Mouse (Mus musculus) heart, postnatal 0 days (tissue): Measurements from ENCODE around the gene Hddc3. TPM values are rescaled to one million over a fixed set of nuclear protein-coding genes. Genes with fewer than 3 reads are reported as not detected.

Experiments used
- ATAC-seq: fragments of 200-750 bp; cut with Nextera tagmentation; 2 replicates; pipeline ENCODE4 v1.8.0; 2017; ENCODE audit warnings: low read depth, moderate number of reproducible peaks, moderate library complexity; ENCODE audit not compliant: insufficient read depth
- DNase-seq: peaks from one replicate; pipeline ENCODE4 v3.0.0-alpha.2; 2016; ENCODE audit warnings: low spot score
- H3K27ac ChIP-seq: fragments of 300-500 bp; sonication (generic); 2 replicates; pipeline ENCODE4 v1.5.1; 2014; ENCODE audit warnings: low read depth, mild to moderate bottlenecking
- H3K27me3 ChIP-seq: fragments of 300-500 bp; sonication (generic); 2 replicates; pipeline ENCODE4 v1.6.1; 2014; ENCODE audit warnings: low read length, mixed read lengths; ENCODE audit not compliant: control insufficient read depth, insufficient read depth
- H3K36me3 ChIP-seq: fragments of 300-500 bp; sonication (generic); replicated peaks from 2 replicates; pipeline ENCODE4 v1.6.1; 2014; ENCODE audit warnings: low read length, mixed read lengths; ENCODE audit not compliant: control insufficient read depth, insufficient read depth
- H3K4me1 ChIP-seq: fragments of 300-500 bp; sonication (generic); 2 replicates; pipeline ENCODE4 v1.6.1; 2014; ENCODE audit warnings: antibody characterized with exemption; ENCODE audit not compliant: control insufficient read depth, insufficient read depth
- H3K4me2 ChIP-seq: fragments of 300-500 bp; sonication (generic); 2 replicates; pipeline ENCODE4 v1.6.1; 2014; ENCODE audit warnings: low read depth, mild to moderate bottlenecking, low read length, moderate library complexity
- H3K4me3 ChIP-seq: fragments of 300-500 bp; sonication (generic); 2 replicates; pipeline ENCODE4 v1.5.1; 2014; ENCODE audit warnings: low read depth, low read length
- H3K9ac ChIP-seq: fragments of 300-500 bp; sonication (generic); replicated peaks from 2 replicates; pipeline ENCODE4 v1.6.1; 2014; ENCODE audit warnings: low read depth, low read length, mixed read lengths
- H3K9me3 ChIP-seq: fragments of 300-500 bp; sonication (generic); replicated peaks from 2 replicates; pipeline ENCODE4 v1.6.1; 2016; ENCODE audit warnings: low read length; ENCODE audit not compliant: control insufficient read depth
- CTCF ChIP-seq: IDR thresholded peaks from 2 replicates; pipeline ENCODE4 v1.5.1; 2016; ENCODE audit warnings: antibody characterized with exemption, control low read depth, low read depth
- EP300 ChIP-seq: IDR thresholded peaks from 2 replicates; pipeline ENCODE4 v1.6.1; 2016; ENCODE audit warnings: antibody characterized with exemption, low read depth
- WGBS: fragments of 180-500 bp; shearing (Covaris S2); extraction: QIAGEN DNeasy Blood & Tissue Kit; methylation state at CpG from one replicate; pipeline ENCODE4 v1.1.7; 2014; 5-methylcytosine and 5-hydroxymethylcytosine counted together
- polyA plus RNA-seq: library from polyadenylated mRNA; unstranded; fragments of >200 nt; fragmentation: Nextera tagmentation; extraction: Ambion mirVana; gene quantifications from 2 replicates; pipeline ENCODE4 v1.2.1, GENCODE M21; 2015
- total RNA-seq: library from RNA; depleted of rRNA; stranded (reverse); fragments of >200 nt; gene quantifications from 2 replicates; pipeline ENCODE4 v1.2.3, GENCODE M21; 2014; ENCODE audit warnings: low replicate concordance

The Hddc3 gene
- total and polyA plus RNA-seq, 2 experiments from 2014 or later = 14.5 to 19.8 TPM

DNA sequence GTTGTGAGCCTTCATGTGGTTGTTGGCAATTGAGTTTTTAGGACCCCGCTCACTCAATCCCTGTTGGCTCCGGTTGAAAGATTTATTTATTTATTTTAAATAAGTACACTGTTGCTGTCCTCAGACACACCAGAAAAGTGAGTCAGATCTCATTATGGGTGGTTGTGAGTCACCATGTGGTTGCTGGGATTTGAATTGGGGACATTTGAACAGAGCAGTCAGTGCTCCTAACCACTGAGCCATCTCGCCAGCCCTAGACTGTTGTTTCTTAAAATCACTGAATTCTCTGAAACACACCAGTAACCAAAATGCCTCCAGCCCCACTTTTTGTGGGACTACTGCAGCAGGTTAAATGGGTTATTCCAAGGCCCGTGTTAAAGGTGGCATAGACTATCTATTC lies 44.1 kb upstream of the Hddc3 start:
- H3K4me2 ChIP-seq = no peak overlapping the region
- peaks cover 27% of the 10 kb centered on the region for H3K36me3 ChIP-seq
- H3K4me1 ChIP-seq = no peaks in the 10 kb centered on the region; the same call in 1 of the 2 replicates
- no peaks in the 10 kb centered on the region for H3K27me3 ChIP-seq
- H3K9ac ChIP-seq = no peak overlapping the region
- no peak overlapping the region for H3K4me3 ChIP-seq
- H3K27ac ChIP-seq = no peak overlapping the region
- WGBS = 95% methylated on average over 4 of the region's 4 CpGs
- no peak for DNase-seq
- TF ChIP-seq EP300 (no peak), CTCF (no peak)
- no peaks in the 10 kb centered on the region for H3K9me3 ChIP-seq
- no peak for ATAC-seq

DNA sequence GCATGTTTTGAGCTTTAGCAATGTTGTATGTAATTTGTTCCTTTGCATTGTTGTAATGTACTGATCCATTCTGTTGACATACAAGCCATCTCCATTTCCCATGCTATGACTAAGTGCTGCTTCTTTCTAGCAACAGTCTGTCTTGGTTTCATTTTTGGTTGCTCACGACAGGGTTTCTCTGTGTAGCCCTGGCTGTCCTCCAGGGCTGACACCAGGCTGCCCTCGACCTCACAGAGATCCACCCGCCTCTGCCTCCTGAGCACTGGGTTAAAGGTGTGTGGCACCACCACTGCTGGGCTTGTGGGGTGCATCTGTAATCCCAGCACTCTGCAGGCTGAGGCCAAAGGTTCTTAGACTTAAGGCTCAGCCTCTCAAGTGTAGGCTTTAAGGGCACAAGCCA lies 43.3 kb upstream of the Hddc3 start:
- 90% methylated on average over 3 of the region's 3 CpGs for WGBS
- TF ChIP-seq CTCF = no peak
- TF ChIP-seq EP300 = no peak
- no peak overlapping the region for H3K4me3 ChIP-seq
- no peaks in the 10 kb centered on the region; the same call in 1 of the 2 replicates for H3K4me1 ChIP-seq
- H3K4me2 ChIP-seq = no peak overlapping the region
- H3K27me3 ChIP-seq = no peaks in the 10 kb centered on the region
- H3K9ac ChIP-seq = no peak overlapping the region
- no peak for DNase-seq
- H3K27ac ChIP-seq = no peak overlapping the region
- ATAC-seq = no peak
- peaks cover 35% of the 10 kb centered on the region for H3K36me3 ChIP-seq
- no peaks in the 10 kb centered on the region for H3K9me3 ChIP-seq

DNA sequence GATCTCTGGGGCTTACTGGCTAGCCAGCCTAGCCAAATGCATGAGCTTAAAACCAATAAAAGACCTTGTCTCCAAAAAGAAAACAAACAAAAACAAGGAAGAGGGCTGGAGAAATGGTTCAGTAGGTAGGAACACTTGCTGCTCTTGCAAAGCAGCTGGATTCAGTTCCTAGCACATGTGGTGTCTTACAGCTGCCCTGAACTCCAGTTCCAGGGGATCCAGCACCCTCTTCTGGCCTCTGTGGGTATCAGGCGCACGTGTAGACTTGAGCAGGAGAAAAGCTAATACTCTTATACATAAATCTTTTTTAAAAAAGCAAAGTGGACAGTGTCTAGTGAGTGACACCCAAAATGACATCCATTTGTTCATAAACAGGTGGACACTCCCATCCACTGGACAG lies 41.4 kb upstream of the Hddc3 start:
- Histone ChIP-seq H3K9me3 (no peaks in the 10 kb centered on the region), H3K4me3 (no peak overlapping the region), H3K4me1 (no peaks in the 10 kb centered on the region), H3K36me3 (peaks cover 55% of the 10 kb centered on the region), H3K27ac (no peak overlapping the region), H3K27me3 (no peaks in the 10 kb centered on the region), H3K4me2 (no peak overlapping the region), H3K9ac (no peak overlapping the region)
- ATAC-seq (no peak), DNase-seq (no peak)
- WGBS = 89% methylated on average over 2 of the region's 2 CpGs
- TF ChIP-seq EP300 = no peak
- TF ChIP-seq CTCF = no peak

DNA sequence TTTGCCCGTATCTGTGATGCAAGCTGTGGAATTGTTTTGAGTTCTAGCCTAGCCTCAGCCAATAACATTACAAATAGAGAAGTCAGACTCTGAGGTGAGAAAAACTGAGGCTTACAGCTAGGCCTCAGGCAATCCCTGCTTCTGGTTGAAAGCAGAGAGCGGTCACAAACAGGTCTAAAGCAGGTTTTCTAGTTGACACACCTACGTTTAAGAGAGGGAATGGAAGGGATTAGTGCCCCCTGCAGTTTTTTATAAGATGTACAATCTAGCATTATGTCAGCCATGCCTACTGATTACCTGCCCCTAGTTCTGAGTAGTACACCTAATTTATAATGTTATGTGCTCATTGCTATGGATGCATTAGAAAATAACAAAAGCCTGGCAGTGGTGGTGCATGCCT lies 35.1 kb upstream of the Hddc3 start:
- H3K9ac ChIP-seq = no peak overlapping the region
- peaks cover 93% of the 10 kb centered on the region for H3K36me3 ChIP-seq
- H3K27ac ChIP-seq = no peak overlapping the region
- no peaks in the 10 kb centered on the region for H3K4me1 ChIP-seq
- WGBS = 85% methylated on average over 3 of the region's 3 CpGs
- 0 out of 2 replicates have a peak, but pooled peaks have one; percentile 12 for TF ChIP-seq CTCF
- TF ChIP-seq EP300 = no peak
- no peak for ATAC-seq
- H3K27me3 ChIP-seq = no peaks in the 10 kb centered on the region
- no peak overlapping the region for H3K4me2 ChIP-seq
- no peak overlapping the region for H3K4me3 ChIP-seq
- no peaks in the 10 kb centered on the region for H3K9me3 ChIP-seq
- no peak for DNase-seq

DNA sequence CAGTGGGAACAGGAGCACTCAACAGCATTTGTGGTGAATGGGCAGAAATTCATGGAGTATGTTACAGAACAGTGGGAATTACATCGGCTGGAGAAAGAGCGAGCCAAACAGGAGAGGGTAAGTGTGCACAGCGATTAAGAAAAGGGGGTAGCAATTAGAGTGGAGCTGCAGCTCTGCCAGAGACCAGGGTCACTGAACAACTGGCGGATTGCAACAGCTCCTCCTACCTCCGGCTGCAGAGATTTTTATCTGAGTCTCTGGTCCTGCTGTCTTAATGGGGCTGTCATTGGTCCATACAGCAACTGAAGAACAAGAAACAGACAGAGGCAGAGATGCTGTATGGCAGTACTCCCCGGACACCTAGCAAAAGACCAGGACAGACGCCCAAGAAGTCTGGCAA lies 32.1 kb upstream of the Hddc3 start:
- H3K4me2 ChIP-seq = no peak overlapping the region
- no peak overlapping the region for H3K4me3 ChIP-seq
- peaks cover 94% of the 10 kb centered on the region for H3K36me3 ChIP-seq
- no peak overlapping the region for H3K27ac ChIP-seq
- no peaks in the 10 kb centered on the region for H3K4me1 ChIP-seq
- H3K27me3 ChIP-seq = no peaks in the 10 kb centered on the region
- ATAC-seq = no peak
- no peak for TF ChIP-seq CTCF
- TF ChIP-seq EP300 = no peak
- WGBS = 77% methylated on average over 7 of the region's 7 CpGs
- H3K9ac ChIP-seq = no peak overlapping the region
- H3K9me3 ChIP-seq = no peaks in the 10 kb centered on the region
- DNase-seq = no peak

DNA sequence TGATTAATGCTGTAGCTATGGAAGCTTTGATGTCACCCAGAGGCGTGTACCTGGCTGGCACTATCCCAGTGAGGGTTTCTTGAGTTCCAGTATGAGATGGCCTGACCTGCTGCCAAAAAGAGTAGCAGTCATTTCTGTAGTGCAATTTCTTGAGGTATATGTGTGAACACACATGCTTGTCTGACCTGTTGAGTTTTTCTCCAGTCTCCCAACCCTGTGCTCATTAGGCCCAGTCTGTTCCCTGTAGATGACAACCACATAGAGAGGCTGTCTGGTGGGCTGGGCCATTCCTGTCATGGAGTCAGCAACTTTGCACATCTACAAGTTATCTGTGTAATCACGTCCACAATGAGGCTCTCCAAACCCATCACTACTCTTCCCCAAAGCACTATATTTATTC lies 27.2 kb upstream of the Hddc3 start:
- DNase-seq = no peak
- Histone ChIP-seq H3K9me3 (no peaks in the 10 kb centered on the region), H3K4me2 (no peak overlapping the region), H3K36me3 (peaks cover 66% of the 10 kb centered on the region), H3K27ac (no peak overlapping the region), H3K4me3 (no peak overlapping the region), H3K27me3 (no peaks in the 10 kb centered on the region), H3K9ac (no peak overlapping the region), H3K4me1 (no peaks in the 10 kb centered on the region)
- WGBS = 69% methylated on average over 2 of the region's 2 CpGs
- ATAC-seq = no peak
- no peak for TF ChIP-seq CTCF
- TF ChIP-seq EP300 = no peak
